Mouse (Mus musculus): ENCODE measurements around the gene Igsf3. TPM values are rescaled to one million over a fixed set of nuclear protein-coding genes. Genes with fewer than 3 reads are reported as not detected.

Igsf3 gene
- polyA plus RNA-seq, 1 experiment from 2014 or later = 54.8 TPM

- WGBS = 77% methylated on average over 4 of the region's 4 CpGs
- Histone ChIP-seq H3K9me3 (no peaks in the 10 kb centered on the region), H3K4me3 (no peak overlapping the region), H3K36me3 (peaks cover 74% of the 10 kb centered on the region), H3K27ac (no peak overlapping the region), H3K4me2 (no peak overlapping the region), H3K9ac (no peak overlapping the region), H3K27me3 (no peaks in the 10 kb centered on the region), H3K4me1 (peaks cover 7% of the 10 kb centered on the region; the same call in 1 of the 2 replicates)
- no peak for ATAC-seq (ENCODE audit: insufficient number of reproducible peaks, low FRiP score, low TSS enrichment, low read depth)
Observed at GRCm38 (mm10) chr3:101436469-101436868, 59.6 kb downstream of the Igsf3 start.

GRCm38 (mm10) chr3:101437021-101437563 is 60.2 kb downstream of the Igsf3 start:
- no peak overlapping the region for H3K4me3 ChIP-seq
- no peak for ATAC-seq (ENCODE audit: insufficient number of reproducible peaks, low FRiP score, low TSS enrichment, low read depth)
- no peak overlapping the region for H3K27ac ChIP-seq
- peaks cover 11% of the 10 kb centered on the region for H3K4me1 ChIP-seq
- no peaks in the 10 kb centered on the region for H3K9me3 ChIP-seq
- H3K9ac ChIP-seq = no peak overlapping the region
- WGBS = 66% methylated on average over 12 of the region's 12 CpGs
- no peaks in the 10 kb centered on the region for H3K27me3 ChIP-seq
- peaks cover 75% of the 10 kb centered on the region for H3K36me3 ChIP-seq
- H3K4me2 ChIP-seq = no peak overlapping the region

GRCm38 (mm10) chr3:101443265-101443881 is 66.5 kb downstream of the Igsf3 start:
- WGBS = 85% methylated on average over 11 of the region's 11 CpGs
- Histone ChIP-seq H3K27me3 (no peaks in the 10 kb centered on the region), H3K9me3 (no peaks in the 10 kb centered on the region), H3K4me2 (no peak overlapping the region), H3K36me3 (peaks cover 48% of the 10 kb centered on the region), H3K9ac (no peak overlapping the region), H3K27ac (no peak overlapping the region), H3K4me3 (no peak overlapping the region), H3K4me1 (peaks cover 22% of the 10 kb centered on the region)
- no peak for ATAC-seq (ENCODE audit: insufficient number of reproducible peaks, low FRiP score, low TSS enrichment, low read depth)

GRCm38 (mm10) chr3:101444437-101444836 is 67.6 kb downstream of the Igsf3 start:
- H3K27me3 ChIP-seq = no peaks in the 10 kb centered on the region
- H3K27ac ChIP-seq = no peak overlapping the region
- H3K9ac ChIP-seq = no peak overlapping the region
- no peak for ATAC-seq (ENCODE audit: insufficient number of reproducible peaks, low FRiP score, low TSS enrichment, low read depth)
- no peak overlapping the region for H3K4me2 ChIP-seq
- peaks cover 37% of the 10 kb centered on the region for H3K36me3 ChIP-seq
- H3K4me1 ChIP-seq = peaks cover 32% of the 10 kb centered on the region
- H3K4me3 ChIP-seq = no peak overlapping the region
- no peaks in the 10 kb centered on the region for H3K9me3 ChIP-seq
- 82% methylated on average over 8 of the region's 8 CpGs for WGBS

GRCm38 (mm10) chr3:101447239-101447638 is 70.4 kb downstream of the Igsf3 start:
- Histone ChIP-seq H3K9me3 (no peaks in the 10 kb centered on the region), H3K4me1 (peaks cover 27% of the 10 kb centered on the region), H3K9ac (no peak overlapping the region), H3K36me3 (peaks cover 31% of the 10 kb centered on the region), H3K27ac (no peak overlapping the region), H3K4me2 (no peak overlapping the region), H3K4me3 (no peak overlapping the region), H3K27me3 (no peaks in the 10 kb centered on the region)
- 88% methylated on average over 4 of the region's 4 CpGs for WGBS
- ATAC-seq (ENCODE audit: insufficient number of reproducible peaks, low FRiP score, low TSS enrichment, low read depth) = no peak

GRCm38 (mm10) chr3:101448765-101449164 is 71.9 kb downstream of the Igsf3 start:
- no peak overlapping the region for H3K27ac ChIP-seq
- no peaks in the 10 kb centered on the region for H3K9me3 ChIP-seq
- 45% methylated on average over 3 of the region's 3 CpGs for WGBS
- peaks cover 18% of the 10 kb centered on the region for H3K4me1 ChIP-seq
- no peaks in the 10 kb centered on the region for H3K27me3 ChIP-seq
- peaks cover 45% of the 10 kb centered on the region for H3K36me3 ChIP-seq
- H3K4me2 ChIP-seq = no peak overlapping the region
- peak; percentile 31; the same call in 1 of the 2 replicates for ATAC-seq (ENCODE audit: insufficient number of reproducible peaks, low FRiP score, low TSS enrichment, low read depth)
- no peak overlapping the region for H3K4me3 ChIP-seq
- no peak overlapping the region for H3K9ac ChIP-seq

GRCm38 (mm10) chr3:101450811-101451428 is 74.0 kb downstream of the Igsf3 start:
- Histone ChIP-seq H3K9ac (no peak overlapping the region), H3K4me3 (no peak overlapping the region), H3K4me1 (peaks cover 18% of the 10 kb centered on the region), H3K27ac (no peak overlapping the region), H3K9me3 (no peaks in the 10 kb centered on the region), H3K4me2 (no peak overlapping the region), H3K27me3 (no peaks in the 10 kb centered on the region), H3K36me3 (peaks cover 66% of the 10 kb centered on the region)
- no peak for ATAC-seq (ENCODE audit: insufficient number of reproducible peaks, low FRiP score, low TSS enrichment, low read depth)
- 76% methylated on average over 31 of the region's 31 CpGs for WGBS

- Histone ChIP-seq H3K4me3 (no peak overlapping the region), H3K4me1 (peaks cover 6% of the 10 kb centered on the region; the same call in 1 of the 2 replicates), H3K4me2 (no peak overlapping the region), H3K36me3 (peaks cover 47% of the 10 kb centered on the region), H3K9ac (no peak overlapping the region), H3K27ac (no peak overlapping the region), H3K27me3 (no peaks in the 10 kb centered on the region), H3K9me3 (no peaks in the 10 kb centered on the region)
- no peak for ATAC-seq (ENCODE audit: insufficient number of reproducible peaks, low FRiP score, low TSS enrichment, low read depth)
- WGBS = 59% methylated on average over 7 of the region's 7 CpGs
Observed at GRCm38 (mm10) chr3:101460618-101461017, 83.7 kb downstream of the Igsf3 start.

- H3K4me3 ChIP-seq = no peak overlapping the region
- H3K4me1 ChIP-seq = peaks cover 6% of the 10 kb centered on the region
- H3K27me3 ChIP-seq = no peaks in the 10 kb centered on the region
- WGBS = 78% methylated on average over 7 of the region's 7 CpGs
- ATAC-seq (ENCODE audit: insufficient number of reproducible peaks, low FRiP score, low TSS enrichment, low read depth) = no peak
- H3K9ac ChIP-seq = no peak overlapping the region
- H3K9me3 ChIP-seq = no peaks in the 10 kb centered on the region
- no peak overlapping the region for H3K4me2 ChIP-seq
- H3K27ac ChIP-seq = no peak overlapping the region
- peaks cover 42% of the 10 kb centered on the region for H3K36me3 ChIP-seq
Observed at GRCm38 (mm10) chr3:101461046-101461445, 84.2 kb downstream of the Igsf3 start.

GRCm38 (mm10) chr3:101461816-101462215 is 84.9 kb downstream of the Igsf3 start:
- no peaks in the 10 kb centered on the region for H3K27me3 ChIP-seq
- H3K36me3 ChIP-seq = peaks cover 35% of the 10 kb centered on the region
- H3K4me2 ChIP-seq = no peak overlapping the region
- peak overlapping the region; percentile 39; the same call in 1 of the 2 replicates for H3K27ac ChIP-seq
- H3K9me3 ChIP-seq = no peaks in the 10 kb centered on the region
- ATAC-seq (ENCODE audit: insufficient number of reproducible peaks, low FRiP score, low TSS enrichment, low read depth) = no peak
- peaks cover 6% of the 10 kb centered on the region for H3K4me1 ChIP-seq
- no peak overlapping the region for H3K4me3 ChIP-seq
- WGBS = 40% methylated on average over 8 of the region's 8 CpGs
- H3K9ac ChIP-seq = no peak overlapping the region

GRCm38 (mm10) chr3:101462294-101462693 is 85.4 kb downstream of the Igsf3 start:
- no peaks in the 10 kb centered on the region for H3K9me3 ChIP-seq
- H3K36me3 ChIP-seq = peaks cover 34% of the 10 kb centered on the region
- H3K4me3 ChIP-seq = no peak overlapping the region
- no peak for ATAC-seq (ENCODE audit: insufficient number of reproducible peaks, low FRiP score, low TSS enrichment, low read depth)
- no peak overlapping the region for H3K27ac ChIP-seq
- no peak overlapping the region for H3K9ac ChIP-seq
- WGBS = 27% methylated on average over 5 of the region's 5 CpGs
- H3K4me2 ChIP-seq = no peak overlapping the region
- peaks cover 6% of the 10 kb centered on the region for H3K4me1 ChIP-seq
- no peaks in the 10 kb centered on the region for H3K27me3 ChIP-seq

GRCm38 (mm10) chr3:101463491-101463890 is 86.6 kb downstream of the Igsf3 start:
- 84% methylated on average over 3 of the region's 3 CpGs for WGBS
- Histone ChIP-seq H3K27ac (no peak overlapping the region), H3K4me2 (no peak overlapping the region), H3K4me1 (peaks cover 17% of the 10 kb centered on the region), H3K27me3 (no peaks in the 10 kb centered on the region), H3K9ac (no peak overlapping the region), H3K4me3 (no peak overlapping the region), H3K36me3 (peaks cover 22% of the 10 kb centered on the region), H3K9me3 (no peaks in the 10 kb centered on the region)
- no peak for ATAC-seq (ENCODE audit: insufficient number of reproducible peaks, low FRiP score, low TSS enrichment, low read depth)
